Mouse (Mus musculus) subcutaneous adipose tissue, adult 2 months (tissue): Measurements from ENCODE around the gene Cd300ld. TPM values are rescaled to one million over a fixed set of nuclear protein-coding genes. Genes with fewer than 3 reads are reported as not detected.

Experiments used
- polyA plus RNA-seq: library from polyadenylated mRNA; depleted of rRNA; stranded (reverse); fragments of >200 nt; gene quantifications from 2 replicates; pipeline ENCODE4 v1.2.3, GENCODE M21; 2012; ENCODE audit warnings: low replicate concordance; rRNA removed

Gene Cd300ld
- polyA plus RNA-seq = 4.3 and 5.3 TPM in 2 replicates

GRCm38 (mm10) chr11:114989793-114990192 is at the start of gene Cd300ld:
Cd300ld (minus strand) TSS chr11:114989922.

DNA sequence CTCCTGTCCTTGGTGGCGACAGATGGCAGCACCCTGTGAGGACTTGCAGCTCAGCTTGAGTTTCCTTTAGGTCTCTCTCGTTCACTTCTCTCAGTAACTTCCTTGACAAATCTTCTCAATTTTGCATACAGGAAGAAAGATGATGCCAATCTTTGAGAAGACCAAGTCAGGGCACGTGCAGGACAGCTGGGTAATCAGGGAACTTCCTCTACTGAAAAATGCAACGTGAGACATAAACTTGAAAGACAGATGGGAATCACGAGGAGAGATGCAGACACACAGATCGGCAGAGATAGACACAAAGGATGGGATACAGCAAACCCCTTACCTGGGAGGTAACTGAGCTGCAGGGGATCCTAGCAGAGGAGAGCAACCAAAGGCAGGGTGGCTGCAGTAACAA is 47.9 kb upstream of the Cd300ld start, which contains the start of gene Cd300ld5:
Gene Cd300ld5 (minus strand): TSS at position 101 of the 400 bp plus-strand sequence.

GRCm38 (mm10) chr11:115026912-115027311 is 37.2 kb upstream of the Cd300ld start, which contains the start of gene Cd300ld4:
Cd300ld4 (minus strand) TSS chr11:115027012.

GRCm38 (mm10) chr11:115016093-115016492 is 26.4 kb upstream of the Cd300ld start, which contains the start of gene Cd300ld2:
Cd300ld2 (minus strand) TSS chr11:115016193.

GRCm38 (mm10) chr11:115001474-115002040 is 11.8 kb upstream of the Cd300ld start, which contains the start of gene Cd300c2:
Cd300c2 (minus strand) TSS chr11:115001880.

GRCm38 (mm10) chr11:114968752-114969207 is 20.9 kb downstream of the Cd300ld start, which contains the start of gene Cd300c:
Cd300c (minus strand) TSS chr11:114969157.

DNA sequence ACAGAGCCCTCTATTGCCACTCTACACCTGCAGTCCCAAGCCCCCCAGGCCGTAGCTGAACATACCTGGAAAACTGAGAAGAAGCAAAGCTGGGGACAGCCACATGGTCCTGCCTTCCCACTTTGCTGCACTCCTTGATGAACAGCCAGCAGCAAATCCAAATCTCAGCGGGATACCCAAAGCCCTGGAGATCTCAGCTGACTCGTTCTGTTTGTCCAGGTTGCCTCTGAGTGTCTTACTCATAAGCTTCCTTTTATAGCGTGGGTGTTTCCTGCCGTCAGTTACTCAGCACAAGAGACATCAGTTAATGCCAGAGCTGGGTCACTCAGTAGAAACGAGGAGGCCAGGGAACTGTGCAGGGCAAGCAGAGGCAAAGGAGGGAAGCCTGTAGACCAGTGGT is 55.6 kb downstream of the Cd300ld start, which contains the start of gene Cd300lb:
Gene Cd300lb (minus strand): TSS at position 243 of the 400 bp plus-strand sequence.

Other genes starting within 250 kb of the Cd300ld start
- 1.3 and 2.2 TPM in 2 replicates for gene Kif19a, start 224.5 kb downstream of the Cd300ld start, polyA plus RNA-seq
- gene Btbd17, start 194.0 kb downstream of the Cd300ld start, polyA plus RNA-seq = 0.67 and 0.78 TPM in 2 replicates
- gene Gpr142, start 191.0 kb downstream of the Cd300ld start, polyA plus RNA-seq = 0.12 TPM in 1 of 2 replicates, not detected in the other
- gene Gprc5c, start 138.8 kb downstream of the Cd300ld start, polyA plus RNA-seq = 20.8 and 50.7 TPM in 2 replicates
- 3.3 and 4.1 TPM in 2 replicates for gene Cd300a, start 99.9 kb downstream of the Cd300ld start, polyA plus RNA-seq
- gene Cd300lb, start 55.5 kb downstream of the Cd300ld start, polyA plus RNA-seq = 4.8 and 6.8 TPM in 2 replicates
- gene Cd300c, start 20.8 kb downstream of the Cd300ld start, polyA plus RNA-seq = 0.54 TPM in 1 of 2 replicates, not detected in the other
- gene Cd300c2, start 12.0 kb upstream of the Cd300ld start, polyA plus RNA-seq = 6.8 and 17.5 TPM in 2 replicates
- gene Cd300ld2, start 26.3 kb upstream of the Cd300ld start, polyA plus RNA-seq = 1.4 and 3.3 TPM in 2 replicates
- 3.3 TPM in 2 replicates for gene Cd300ld4, start 37.1 kb upstream of the Cd300ld start, polyA plus RNA-seq
- gene Cd300ld5, start 47.8 kb upstream of the Cd300ld start, polyA plus RNA-seq = 7.1 and 7.3 TPM in 2 replicates
- 72.6 and 85.8 TPM in 2 replicates for gene Cd300ld3, start 58.5 kb upstream of the Cd300ld start, polyA plus RNA-seq
- gene Cd300e, start 72.3 kb upstream of the Cd300ld start, polyA plus RNA-seq = 0.20 and 0.30 TPM in 2 replicates
- gene Rab37, start 101.5 kb upstream of the Cd300ld start, polyA plus RNA-seq = 0.99 and 1.1 TPM in 2 replicates
- gene Cd300lf, start 144.1 kb upstream of the Cd300ld start, polyA plus RNA-seq = 0.75 and 6.3 TPM in 2 replicates
- gene Slc9a3r1, start 173.4 kb upstream of the Cd300ld start, polyA plus RNA-seq = 12.4 and 42.5 TPM in 2 replicates
- 20.1 and 31.2 TPM in 2 replicates for gene Tmem104, start 197.6 kb upstream of the Cd300ld start, polyA plus RNA-seq
- gene Nat9, start 197.9 kb upstream of the Cd300ld start, polyA plus RNA-seq = 21.8 and 40.5 TPM in 2 replicates